Comparison of ENCODE assay signal across 14 mouse cellular contexts in the genomic region with DNA sequence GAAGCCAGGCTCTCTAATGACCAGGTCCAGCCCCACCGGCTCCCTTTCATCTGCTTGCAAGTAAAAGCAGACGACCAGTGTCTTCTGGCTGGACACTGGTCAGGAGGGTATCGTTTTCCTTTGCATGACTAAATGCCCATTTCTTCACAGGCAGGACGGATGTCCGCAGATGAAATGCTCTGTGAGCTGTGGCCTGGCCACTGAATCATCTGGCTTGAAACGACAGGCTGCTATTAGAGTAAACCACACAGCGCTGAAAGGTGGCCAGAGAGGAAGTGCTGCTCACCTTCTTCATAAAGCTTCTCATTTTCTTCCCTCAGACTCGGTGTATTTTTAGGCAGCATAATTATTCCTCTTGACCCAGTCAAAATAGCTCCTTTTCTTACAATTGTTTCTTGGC. TPM values are rescaled to one million over a fixed set of nuclear protein-coding genes. Genes with fewer than 3 reads are reported as not detected.
DNase-seq lines count a peak whose midpoint lies in the region; ATAC-seq and TF ChIP-seq lines count a peak whose summit lies in the region.
"Had no signal": no experiment of that assay in that cellular context is flagged by ENCODE, and none has a peak within 500 bp of the region (broad histone marks: within the 10 kb centered on the region; RNA-seq: fewer than 3 reads in every experiment).

No protein-coding gene starts in this region.

- H3K9me3 ChIP-seq in heart, embryonic 11.5 days (replicated peaks; ENCODE audit: control insufficient read depth, low read length) = no peaks in the 10 kb centered on the region
- H3K9me3 ChIP-seq: hindbrain, embryonic 15.5 days; liver, embryonic 15.5 days; midbrain, embryonic 15.5 days; neural tube, embryonic 13.5 days had no signal

- 65% methylated on average over 8 of the region's 8 CpGs for WGBS in heart, embryonic 11.5 days (ENCODE audit: insufficient replicate concordance)
- WGBS in lung, adult 2 months = 53% methylated on average over 8 of the region's 8 CpGs

- no peak overlapping the region for H3K4me3 ChIP-seq in heart, embryonic 11.5 days (ENCODE audit: low read depth, low read length)
- no peak overlapping the region for H3K4me3 ChIP-seq in lung, adult 2 months (replicated peaks; ENCODE audit: extremely low read depth, low read depth, low read length)
- H3K4me3 ChIP-seq: hindbrain, embryonic 15.5 days; liver, embryonic 15.5 days; midbrain, embryonic 15.5 days; neural tube, embryonic 13.5 days had no signal

- peak; percentile 49 to 55; a peak in 3 of 4 replicates for ATAC-seq in hematopoietic stem cell, adult 5-6 weeks (replicated peaks in 1 of 2; ENCODE audit: insufficient read depth in 1 of 2, low FRiP score in 2 of 2, low TSS enrichment in 1 of 2, low read depth in 1 of 2, poor library complexity in 2 of 2, severe bottlenecking in 2 of 2)
- ATAC-seq in heart, embryonic 11.5 days (replicated peaks; ENCODE audit: insufficient number of reproducible peaks, low FRiP score, low TSS enrichment) = no peak
- ATAC-seq: midbrain, embryonic 15.5 days had no signal

- H3K9ac ChIP-seq in heart, embryonic 11.5 days (ENCODE audit: low read depth, low read length) = no peak overlapping the region
- H3K9ac ChIP-seq: hindbrain, embryonic 15.5 days; liver, embryonic 15.5 days; midbrain, embryonic 15.5 days; neural tube, embryonic 13.5 days had no signal

- H3K4me2 ChIP-seq in heart, embryonic 11.5 days = no peak overlapping the region
- H3K4me2 ChIP-seq: hindbrain, embryonic 15.5 days; liver, embryonic 15.5 days; midbrain, embryonic 15.5 days; neural tube, embryonic 13.5 days had no signal

- DNase-seq in adrenal gland, postnatal 14 days = peak; percentile 11
- no peak for DNase-seq in adrenal gland, postnatal 4 days (ENCODE audit: low spot score in 2 of 2)
- DNase-seq in 3134 (ENCODE audit: extremely low read depth, insufficient read length, low spot score) = peak; percentile 55
- peak; percentile 53 for DNase-seq in Muller cell, postnatal 12 days (ENCODE audit: inconsistent ontology term)
- no peak for DNase-seq in lung, adult 2 months
- no peak for DNase-seq in testis, postnatal 10 days (ENCODE audit: low spot score)
- DNase-seq: cerebellum, postnatal 14 days; kidney, adult 2 months had no signal

- no peak for TF ChIP-seq CTCF in lung, adult 2 months (IDR thresholded peaks at IDR 0.05; ENCODE audit: insufficient read depth, low read length)

- no peaks in the 10 kb centered on the region for H3K4me1 ChIP-seq in heart, embryonic 11.5 days (ENCODE audit: control insufficient read depth, insufficient read depth, low read length)
- no peaks in the 10 kb centered on the region for H3K4me1 ChIP-seq in lung, adult 2 months (ENCODE audit: control insufficient read depth, insufficient read depth, low read length)
- H3K4me1 ChIP-seq: hindbrain, embryonic 15.5 days; liver, embryonic 15.5 days; midbrain, embryonic 15.5 days; neural tube, embryonic 13.5 days had no signal

- TF ChIP-seq POLR2A in lung, adult 2 months (IDR thresholded peaks at IDR 0.05; ENCODE audit: borderline replicate concordance, extremely low read depth, low read depth, low read length) = no peak

- no peaks in the 10 kb centered on the region for H3K36me3 ChIP-seq in heart, embryonic 11.5 days (ENCODE audit: control insufficient read depth, insufficient read depth, low read length)
- H3K36me3 ChIP-seq: hindbrain, embryonic 15.5 days; liver, embryonic 15.5 days; midbrain, embryonic 15.5 days; neural tube, embryonic 13.5 days had no signal

- no peak overlapping the region for H3K27ac ChIP-seq in heart, embryonic 11.5 days (ENCODE audit: low read depth, low read length)
- H3K27ac ChIP-seq: hindbrain, embryonic 15.5 days; liver, embryonic 15.5 days; midbrain, embryonic 15.5 days; neural tube, embryonic 13.5 days had no signal

- H3K27me3 ChIP-seq in heart, embryonic 11.5 days (ENCODE audit: control insufficient read depth, insufficient read depth, low read length) = no peaks in the 10 kb centered on the region
- H3K27me3 ChIP-seq: hindbrain, embryonic 15.5 days; midbrain, embryonic 15.5 days; neural tube, embryonic 13.5 days had no signal

RNA-seq across cellular contexts. Expression of a gene that starts 27.4 kb away (rescaled TPM):
- 33.2 and 35.1 TPM in 2 replicates for total RNA-seq in adrenal gland, postnatal 14 days (2021)
- 10 to 100 TPM; 32.9 to 35.1 TPM for total RNA-seq in adrenal gland, postnatal 4 days (2021)
- 20.1 and 20.3 TPM in 2 replicates for total RNA-seq in hematopoietic stem cell, adult 5-6 weeks (2017)
- polyA plus RNA-seq in heart, embryonic 11.5 days (2014; fragmentation: Nextera tagmentation; extraction: Ambion mirVana) = 16.0 and 18.3 TPM in 2 replicates
- 9.0 and 11.2 TPM in 2 replicates for polyA plus RNA-seq in lung, adult 2 months (2012; rRNA removed)

RNA-seq across cellular contexts. Expression of a gene that starts 40.2 kb away (rescaled TPM):
- total RNA-seq in adrenal gland, postnatal 14 days (2021) = 23.0 and 23.6 TPM in 2 replicates
- 10 to 100 TPM; 36.2 to 38.5 TPM for total RNA-seq in adrenal gland, postnatal 4 days (2021)
- total RNA-seq in hematopoietic stem cell, adult 5-6 weeks (2017) = 11.1 and 30.0 TPM in 2 replicates
- polyA plus RNA-seq in heart, embryonic 11.5 days (2014; fragmentation: Nextera tagmentation; extraction: Ambion mirVana) = 16.3 and 19.5 TPM in 2 replicates
- 43.0 and 65.1 TPM in 2 replicates for polyA plus RNA-seq in lung, adult 2 months (2012; rRNA removed)

Comparison
In these comparisons a context has a peak if more than half of its experiments do, and no peak if none do; other contexts are left out.
1. DNase-seq: peak in adrenal gland, postnatal 14 days (single experiment), 3134 (single experiment) and Muller cell, postnatal 12 days (single experiment); none in adrenal gland, postnatal 4 days (0 of 2), lung, adult 2 months (single experiment) and testis, postnatal 10 days (single experiment).